ENCODE assay signal across 8 mouse cellular contexts in genomic region chr9:95688064-95688463, GRCm38 (mm10). TPM values are rescaled to one million over a fixed set of nuclear protein-coding genes. Genes with fewer than 3 reads are reported as not detected.
DNase-seq lines count a peak whose midpoint lies in the region; ATAC-seq and TF ChIP-seq lines count a peak whose summit lies in the region.

No protein-coding gene starts in this region.

- no peak for TF ChIP-seq POLR2A in lung, adult 2 months (IDR thresholded peaks at IDR 0.05; ENCODE audit: borderline replicate concordance, extremely low read depth, low read depth, low read length)
- TF ChIP-seq POLR2A in bone marrow macrophage, adult 2 months (IDR thresholded peaks at IDR 0.05; ENCODE audit: borderline replicate concordance, low read depth, low read length) = no peak

- DNase-seq in cerebellum, adult 11 months = peak; percentile 23
- DNase-seq in lung, adult 2 months = peak; percentile 17
- DNase-seq in lung, adult 18-20 months = no peak
- DNase-seq in heart, postnatal 4 days = peak; percentile 62
- peak; percentile 63 for DNase-seq in testis, postnatal 10 days (ENCODE audit: low spot score)
- no peak for DNase-seq in yolk sac, embryonic 10.5 days (ENCODE audit: low spot score)

- no peak overlapping the region for H3K27ac ChIP-seq in bone marrow macrophage, adult 2 months (ENCODE audit: insufficient read depth, low read depth, low read length)

- TF ChIP-seq CTCF in lung, adult 2 months (IDR thresholded peaks at IDR 0.05; ENCODE audit: insufficient read depth, low read length) = peak; percentile 70
- 0 out of 2 replicates have a peak, but pooled peaks have one; percentile 31 for TF ChIP-seq CTCF in bone marrow macrophage, adult 2 months (IDR thresholded peaks at IDR 0.05; ENCODE audit: low read depth, low read length)

- no peaks in the 10 kb centered on the region for H3K4me1 ChIP-seq in lung, adult 2 months (ENCODE audit: control insufficient read depth, insufficient read depth, low read length)
- no peaks in the 10 kb centered on the region for H3K4me1 ChIP-seq in bone marrow macrophage, adult 2 months (ENCODE audit: control insufficient read depth, insufficient read depth, low read length)

- ATAC-seq in cerebellum, adult (ENCODE audit: insufficient number of reproducible peaks, low FRiP score, low TSS enrichment) = no peak; the same call in 1 of the 2 replicates

- 47% methylated on average over 3 of the region's 3 CpGs for WGBS in lung, adult 2 months

- H3K4me3 ChIP-seq in lung, adult 2 months (replicated peaks; ENCODE audit: extremely low read depth, low read depth, low read length) = no peak overlapping the region
- no peak overlapping the region for H3K4me3 ChIP-seq in bone marrow macrophage, adult 2 months (ENCODE audit: insufficient read depth, low read length)

RNA-seq across cellular contexts. Expression of gene Pcolce2, which starts 50.7 kb away (rescaled TPM):
- polyA plus RNA-seq in lung, adult 2 months (2012; rRNA removed) = 24.5 and 31.5 TPM in 2 replicates
- polyA plus RNA-seq in bone marrow macrophage, adult 2 months (2012; ENCODE audit: insufficient read depth, insufficient read length, missing spikeins) = not detected in 2 replicates
- total RNA-seq in heart, postnatal 4 days (2021) = 10 to 100 TPM; 10.8 to 13.6 TPM

Comparison
In these comparisons a context has a peak if more than half of its experiments do, and no peak if none do; other contexts are left out.
1. DNase-seq: peak in cerebellum, adult 11 months (single experiment), lung, adult 2 months (single experiment), heart, postnatal 4 days (single experiment) and testis, postnatal 10 days (single experiment); none in lung, adult 18-20 months (0 of 2) and yolk sac, embryonic 10.5 days (single experiment).
2. RNA of gene Pcolce2, which starts 50.7 kb away (polyA plus RNA-seq): 24.5 to 31.5 TPM in lung, adult 2 months; not detected in bone marrow macrophage, adult 2 months; every median in the first group is over 10 times any median in the second.